Mouse (Mus musculus): ENCODE results near the gene Gm45234. TPM values are rescaled to one million over a fixed set of nuclear protein-coding genes. Genes with fewer than 3 reads are reported as not detected.

Gene Gm45234
- not detected in 2 replicates for total RNA-seq (2023)

GRCm38 (mm10) chr6:124755831-124756595 is at the start of gene Gm45234, which contains the start of gene Atn1:
Gene Gm45234, minus strand, starts transcription at chr6:124756021.
Gene Atn1, minus strand, starts transcription at chr6:124756524.

GRCm38 (mm10) chr6:124779222-124779983 is 23.6 kb upstream of the Gm45234 start, which contains the start of gene Lrrc23:
Gene Lrrc23, minus strand, starts transcription at chr6:124779727.

GRCm38 (mm10) chr6:124769101-124769765 is 13.4 kb upstream of the Gm45234 start, which contains the start of gene Eno2:
Gene Eno2, minus strand, starts transcription at chr6:124769673.

GRCm38 (mm10) chr6:124740888-124741761 is 14.7 kb downstream of the Gm45234 start, which contains the start of gene Grcc10:
Gene Grcc10, minus strand, starts transcription at chr6:124741374.

GRCm38 (mm10) chr6:124738511-124739023 is 17.3 kb downstream of the Gm45234 start, which contains the start of gene Ptpn6:
Gene Ptpn6, minus strand, starts transcription at chr6:124738714.

GRCm38 (mm10) chr6:124711824-124712782 is 43.7 kb downstream of the Gm45234 start, which contains the start of the genes Emg1 and Phb2:
Gene Emg1, minus strand, starts transcription at chr6:124712178.
Gene Phb2, plus strand, starts transcription at chr6:124712336.

Other genes starting within 250 kb of the Gm45234 start
- gene C1ra, start 243.6 kb downstream of the Gm45234 start, total RNA-seq (2023) = 3.4 and 4.0 TPM in 2 replicates
- 0.66 TPM in 1 of 2 replicates, not detected in the other for gene C1s1, start 213.7 kb downstream of the Gm45234 start, total RNA-seq (2023)
- 0.43 and 0.76 TPM in 2 replicates for gene C1rb, start 185.7 kb downstream of the Gm45234 start, total RNA-seq (2023)
- gene C1s2, start 119.9 kb downstream of the Gm45234 start, total RNA-seq (2023) = not detected in 2 replicates
- 31.7 and 47.1 TPM in 2 replicates for gene Lpcat3, start 93.0 kb downstream of the Gm45234 start, total RNA-seq (2023)
- gene Emg1, start 43.8 kb downstream of the Gm45234 start, total RNA-seq (2023) = 40.5 and 44.4 TPM in 2 replicates
- 91.6 and 94.2 TPM in 2 replicates for gene Phb2, start 43.7 kb downstream of the Gm45234 start, total RNA-seq (2023)
- gene Ptpn6, start 17.3 kb downstream of the Gm45234 start, total RNA-seq (2023) = 332 and 353 TPM in 2 replicates
- gene Grcc10, start 14.6 kb downstream of the Gm45234 start, total RNA-seq (2023) = 89.2 and 97.3 TPM in 2 replicates
- 39.2 and 39.7 TPM in 2 replicates for gene Atn1, start 503 bp upstream of the Gm45234 start, total RNA-seq (2023)
- not detected in 2 replicates for gene Eno2, start 13.7 kb upstream of the Gm45234 start, total RNA-seq (2023)
- gene Lrrc23, start 23.7 kb upstream of the Gm45234 start, total RNA-seq (2023) = not detected in 2 replicates
- gene Spsb2, start 52.6 kb upstream of the Gm45234 start, total RNA-seq (2023) = 17.6 and 18.8 TPM in 2 replicates
- 109 and 115 TPM in 2 replicates for gene Tpi1, start 58.3 kb upstream of the Gm45234 start, total RNA-seq (2023)
- 41.6 and 56.4 TPM in 2 replicates for gene Usp5, start 73.5 kb upstream of the Gm45234 start, total RNA-seq (2023)
- 41.2 and 59.0 TPM in 2 replicates for gene Cdca3, start 73.5 kb upstream of the Gm45234 start, total RNA-seq (2023)
- gene Gnb3, start 84.3 kb upstream of the Gm45234 start, total RNA-seq (2023) = not detected in 2 replicates
- 0.36 and 0.76 TPM in 2 replicates for gene P3h3, start 101.7 kb upstream of the Gm45234 start, total RNA-seq (2023)
- gene Gpr162, start 108.0 kb upstream of the Gm45234 start, total RNA-seq (2023) = not detected in 2 replicates
- 0.88 TPM in 1 of 2 replicates, not detected in the other for gene Cd4, start 132.2 kb upstream of the Gm45234 start, total RNA-seq (2023)
- gene Lag3, start 155.7 kb upstream of the Gm45234 start, total RNA-seq (2023) = 0.38 and 0.43 TPM in 2 replicates
- gene Ptms, start 164.1 kb upstream of the Gm45234 start, total RNA-seq (2023) = 108 and 127 TPM in 2 replicates
- 82.7 and 86.2 TPM in 2 replicates for gene Mlf2, start 175.4 kb upstream of the Gm45234 start, total RNA-seq (2023)
- gene Cops7a, start 209.5 kb upstream of the Gm45234 start, total RNA-seq (2023) = 15.5 and 17.7 TPM in 2 replicates
- not detected in 2 replicates for gene Pianp, start 240.7 kb upstream of the Gm45234 start, total RNA-seq (2023)